Mouse (Mus musculus) embryonic facial prominence, embryonic 15.5 days (tissue): ENCODE measurements around the gene Taar6. TPM values are rescaled to one million over a fixed set of nuclear protein-coding genes. Genes with fewer than 3 reads are reported as not detected.

Experiments
- ATAC-seq: fragments of 200-750 bp; cut with Nextera tagmentation; 2 replicates; pipeline ENCODE4 v1.8.0; 2017; ENCODE audit warnings: low read depth, moderate TSS enrichment; ENCODE audit not compliant: insufficient number of reproducible peaks, low FRiP score, low TSS enrichment
- H3K27ac ChIP-seq: fragments of 300-500 bp; sonication (generic); replicated peaks from 2 replicates; pipeline ENCODE4 v1.5.1; 2015; ENCODE audit warnings: mild to moderate bottlenecking, inconsistent platforms
- H3K27me3 ChIP-seq: fragments of 300-500 bp; sonication (generic); 2 replicates; pipeline ENCODE4 v1.6.1; 2015; ENCODE audit warnings: inconsistent platforms
- H3K36me3 ChIP-seq: fragments of 300-500 bp; sonication (generic); 2 replicates; pipeline ENCODE4 v1.6.1; 2015; ENCODE audit warnings: mild to moderate bottlenecking, inconsistent platforms
- H3K4me1 ChIP-seq: fragments of 300-500 bp; sonication (generic); 2 replicates; pipeline ENCODE4 v1.6.1; 2015; ENCODE audit warnings: inconsistent platforms
- H3K4me2 ChIP-seq: fragments of 300-500 bp; sonication (generic); replicated peaks from 2 replicates; pipeline ENCODE4 v1.6.1; 2015; ENCODE audit warnings: mild to moderate bottlenecking, inconsistent platforms
- H3K4me3 ChIP-seq: fragments of 300-500 bp; sonication (generic); replicated peaks from 2 replicates; pipeline ENCODE4 v1.5.1; 2015; ENCODE audit warnings: mild to moderate bottlenecking, inconsistent platforms
- H3K9ac ChIP-seq: fragments of 300-500 bp; sonication (generic); 2 replicates; pipeline ENCODE4 v1.6.1; 2015; ENCODE audit warnings: inconsistent platforms
- H3K9me3 ChIP-seq: fragments of 300-500 bp; sonication (generic); replicated peaks from 2 replicates; pipeline ENCODE4 v1.6.1; 2016; ENCODE audit warnings: inconsistent platforms
- WGBS: fragments of 180-500 bp; shearing (Covaris S2); methylation state at CpG from one replicate; pipeline ENCODE4 v1.1.7; 2015; 5-methylcytosine and 5-hydroxymethylcytosine counted together
- polyA plus RNA-seq: library from polyadenylated mRNA; unstranded; fragments of >200 nt; fragmentation: Nextera tagmentation; extraction: Ambion mirVana; gene quantifications from 2 replicates; pipeline ENCODE4 v1.2.1, GENCODE M21; 2015

The Taar6 gene
- polyA plus RNA-seq, 1 experiment from 2014 or later = not detected

- H3K4me2 ChIP-seq = no peak within 1 kb of the TSS
- no peak within 1 kb of the TSS for H3K4me3 ChIP-seq
- no peak within 1 kb of the TSS for H3K9ac ChIP-seq
- WGBS = 88% methylated on average over 11 of the region's 11 CpGs
- H3K36me3 ChIP-seq = no peaks in the 10 kb centered on the region
- H3K9me3 ChIP-seq = no peaks in the 10 kb centered on the region
- no peaks in the 10 kb centered on the region for H3K27me3 ChIP-seq
- H3K27ac ChIP-seq = no peak within 1 kb of the TSS
- no peak for ATAC-seq
- H3K4me1 ChIP-seq = no peaks in the 10 kb centered on the region
Measured at GRCm38 (mm10) chr10:23970656-23971165, 14.7 kb downstream of the Taar6 start, which contains the start of gene Taar5. Gene Taar5, plus strand, starts transcription at chr10:23970706.

GRCm38 (mm10) chr10:23964921-23965610 lies 20.4 kb downstream of the Taar6 start:
- Histone ChIP-seq H3K4me1 (no peaks in the 10 kb centered on the region), H3K36me3 (no peaks in the 10 kb centered on the region), H3K9ac (no peak overlapping the region), H3K27me3 (no peaks in the 10 kb centered on the region), H3K27ac (no peak overlapping the region), H3K4me2 (no peak overlapping the region), H3K4me3 (no peak overlapping the region), H3K9me3 (no peaks in the 10 kb centered on the region)
- ATAC-seq = no peak
- 81% methylated on average over 6 of the region's 6 CpGs for WGBS

GRCm38 (mm10) chr10:23963444-23963843 lies 22.0 kb downstream of the Taar6 start:
- H3K9ac ChIP-seq = no peak overlapping the region
- no peak overlapping the region for H3K4me3 ChIP-seq
- no peak overlapping the region for H3K4me2 ChIP-seq
- H3K36me3 ChIP-seq = no peaks in the 10 kb centered on the region
- 41% methylated on average over 3 of the region's 3 CpGs for WGBS
- no peak overlapping the region for H3K27ac ChIP-seq
- H3K9me3 ChIP-seq = no peaks in the 10 kb centered on the region
- no peaks in the 10 kb centered on the region for H3K27me3 ChIP-seq
- no peak for ATAC-seq
- no peaks in the 10 kb centered on the region for H3K4me1 ChIP-seq

GRCm38 (mm10) chr10:23960444-23960915 lies 25.0 kb downstream of the Taar6 start, which contains the start of gene Taar4:
Gene Taar4, plus strand, starts transcription at chr10:23960494.
- Histone ChIP-seq H3K9me3 (no peaks in the 10 kb centered on the region), H3K4me1 (no peaks in the 10 kb centered on the region), H3K27me3 (no peaks in the 10 kb centered on the region), H3K36me3 (no peaks in the 10 kb centered on the region), H3K27ac (no peak within 1 kb of the TSS), H3K9ac (no peak within 1 kb of the TSS), H3K4me2 (no peak within 1 kb of the TSS), H3K4me3 (no peak within 1 kb of the TSS)
- no peak for ATAC-seq
- WGBS = 96% methylated on average over 13 of the region's 13 CpGs

GRCm38 (mm10) chr10:23959071-23959470 lies 26.4 kb downstream of the Taar6 start:
- H3K36me3 ChIP-seq = no peaks in the 10 kb centered on the region
- ATAC-seq = no peak
- 45% methylated on average over 3 of the region's 3 CpGs for WGBS
- no peak overlapping the region for H3K9ac ChIP-seq
- no peak overlapping the region for H3K4me2 ChIP-seq
- no peak overlapping the region for H3K4me3 ChIP-seq
- no peaks in the 10 kb centered on the region for H3K9me3 ChIP-seq
- H3K4me1 ChIP-seq = no peaks in the 10 kb centered on the region
- no peak overlapping the region for H3K27ac ChIP-seq
- H3K27me3 ChIP-seq = no peaks in the 10 kb centered on the region

- WGBS = 76% methylated on average over 6 of the region's 6 CpGs
- ATAC-seq = no peak
- Histone ChIP-seq H3K9ac (no peak overlapping the region), H3K27ac (no peak overlapping the region), H3K4me2 (no peak overlapping the region), H3K9me3 (no peaks in the 10 kb centered on the region), H3K4me1 (no peaks in the 10 kb centered on the region), H3K36me3 (no peaks in the 10 kb centered on the region), H3K27me3 (no peaks in the 10 kb centered on the region), H3K4me3 (no peak overlapping the region)
Measured at GRCm38 (mm10) chr10:23951714-23952113, 33.7 kb downstream of the Taar6 start.

GRCm38 (mm10) chr10:23949508-23950005 lies 35.9 kb downstream of the Taar6 start, which contains the start of gene Taar3:
Gene Taar3, plus strand, starts transcription at chr10:23949558.
- ATAC-seq = no peak
- Histone ChIP-seq H3K27ac (no peak within 1 kb of the TSS), H3K4me1 (no peaks in the 10 kb centered on the region), H3K4me3 (no peak within 1 kb of the TSS), H3K9ac (no peak within 1 kb of the TSS), H3K36me3 (no peaks in the 10 kb centered on the region), H3K27me3 (no peaks in the 10 kb centered on the region), H3K4me2 (no peak within 1 kb of the TSS), H3K9me3 (no peaks in the 10 kb centered on the region)
- WGBS = 81% methylated on average over 16 of the region's 16 CpGs

- Histone ChIP-seq H3K9ac (no peak overlapping the region), H3K4me1 (no peaks in the 10 kb centered on the region), H3K27me3 (no peaks in the 10 kb centered on the region), H3K36me3 (no peaks in the 10 kb centered on the region), H3K4me3 (no peak overlapping the region), H3K9me3 (no peaks in the 10 kb centered on the region), H3K4me2 (no peak overlapping the region), H3K27ac (no peak overlapping the region)
- ATAC-seq = no peak
- WGBS = 64% methylated on average over 7 of the region's 7 CpGs
Measured at GRCm38 (mm10) chr10:23948026-23948425, 37.4 kb downstream of the Taar6 start.

GRCm38 (mm10) chr10:23942465-23942864 lies 43.0 kb downstream of the Taar6 start:
- no peaks in the 10 kb centered on the region for H3K36me3 ChIP-seq
- ATAC-seq = no peak
- H3K27me3 ChIP-seq = no peaks in the 10 kb centered on the region
- no peak overlapping the region for H3K4me3 ChIP-seq
- H3K9ac ChIP-seq = no peak overlapping the region
- WGBS = 66% methylated on average over 5 of the region's 5 CpGs
- H3K27ac ChIP-seq = no peak overlapping the region
- H3K4me1 ChIP-seq = no peaks in the 10 kb centered on the region
- no peak overlapping the region for H3K4me2 ChIP-seq
- no peaks in the 10 kb centered on the region for H3K9me3 ChIP-seq

GRCm38 (mm10) chr10:23938312-23938711 lies 47.1 kb downstream of the Taar6 start, which contains the start of gene Taar2:
Gene Taar2, plus strand, starts transcription at chr10:23938572.
- no peaks in the 10 kb centered on the region for H3K36me3 ChIP-seq
- H3K9ac ChIP-seq = no peak within 1 kb of the TSS
- H3K9me3 ChIP-seq = no peaks in the 10 kb centered on the region
- H3K4me3 ChIP-seq = no peak within 1 kb of the TSS
- WGBS = 63% methylated on average over 6 of the region's 6 CpGs
- no peaks in the 10 kb centered on the region for H3K4me1 ChIP-seq
- no peak within 1 kb of the TSS for H3K27ac ChIP-seq
- no peak within 1 kb of the TSS for H3K4me2 ChIP-seq
- no peaks in the 10 kb centered on the region for H3K27me3 ChIP-seq
- ATAC-seq = no peak

- ATAC-seq = no peak
- H3K27me3 ChIP-seq = no peaks in the 10 kb centered on the region
- 35% methylated on average over 4 of the region's 4 CpGs for WGBS
- H3K4me3 ChIP-seq = no peak overlapping the region
- H3K4me2 ChIP-seq = no peak overlapping the region
- no peaks in the 10 kb centered on the region for H3K4me1 ChIP-seq
- no peaks in the 10 kb centered on the region for H3K36me3 ChIP-seq
- H3K9ac ChIP-seq = no peak overlapping the region
- H3K27ac ChIP-seq = no peak overlapping the region
- no peaks in the 10 kb centered on the region for H3K9me3 ChIP-seq
Measured at GRCm38 (mm10) chr10:23937613-23938012, 47.8 kb downstream of the Taar6 start.
